Mouse (Mus musculus): ENCODE results near the gene Lmod3. TPM values are rescaled to one million over a fixed set of nuclear protein-coding genes. Genes with fewer than 3 reads are reported as not detected.

The Lmod3 gene
- polyA plus RNA-seq, 1 experiment, result not detected

GRCm38 (mm10) chr6:97209201-97209600 lies 43.4 kb downstream of the Lmod3 start:
- Histone ChIP-seq H3K36me3 (ENCODE audit: control insufficient read depth, insufficient read depth, low read length, poor library complexity, severe bottlenecking) (no peaks in the 10 kb centered on the region), H3K27ac (ENCODE audit: insufficient read depth, low read length) (peak overlapping the region; percentile 94), H3K27me3 (ENCODE audit: control insufficient read depth, insufficient read depth, low read length, poor library complexity, severe bottlenecking) (no peaks in the 10 kb centered on the region), H3K4me1 (ENCODE audit: control insufficient read depth, insufficient read depth, low read length) (no peaks in the 10 kb centered on the region), H3K9ac (ENCODE audit: low read depth, poor library complexity, severe bottlenecking) (peak overlapping the region; percentile 40; the same call in 1 of the 2 replicates), H3K4me3 (ENCODE audit: low read depth, low read length) (no peak overlapping the region), H3K9me3 (replicated peaks; ENCODE audit: control insufficient read depth, insufficient read depth, low read length, poor library complexity, severe bottlenecking) (no peaks in the 10 kb centered on the region)
- TF ChIP-seq CTCF (IDR thresholded peaks at IDR 0.05; ENCODE audit: low read depth, low read length) (peak; percentile 36), POLR2A (IDR thresholded peaks at IDR 0.05; ENCODE audit: insufficient read depth, low read length) (no peak)

GRCm38 (mm10) chr6:97208406-97208805 lies 44.2 kb downstream of the Lmod3 start:
- H3K4me3 ChIP-seq (ENCODE audit: low read depth, low read length), result no peak overlapping the region
- no peak for TF ChIP-seq CTCF (IDR thresholded peaks at IDR 0.05; ENCODE audit: low read depth, low read length)
- TF ChIP-seq EP300 (IDR thresholded peaks at IDR 0.05; ENCODE audit: insufficient read depth, low read depth, low read length), result peak; percentile 25; the same call in 1 of the 2 replicates
- TF ChIP-seq POLR2A (IDR thresholded peaks at IDR 0.05; ENCODE audit: insufficient read depth, low read length), result no peak
- H3K27me3 ChIP-seq (ENCODE audit: control insufficient read depth, insufficient read depth, low read length, poor library complexity, severe bottlenecking), result no peaks in the 10 kb centered on the region
- H3K9me3 ChIP-seq (replicated peaks; ENCODE audit: control insufficient read depth, insufficient read depth, low read length, poor library complexity, severe bottlenecking), result no peaks in the 10 kb centered on the region
- H3K36me3 ChIP-seq (ENCODE audit: control insufficient read depth, insufficient read depth, low read length, poor library complexity, severe bottlenecking), result no peaks in the 10 kb centered on the region
- H3K9ac ChIP-seq (ENCODE audit: low read depth, poor library complexity, severe bottlenecking), result peak overlapping the region; percentile 40; the same call in 1 of the 2 replicates
- peak overlapping the region; percentile 94 for H3K27ac ChIP-seq (ENCODE audit: insufficient read depth, low read length)
- no peaks in the 10 kb centered on the region for H3K4me1 ChIP-seq (ENCODE audit: control insufficient read depth, insufficient read depth, low read length)

GRCm38 (mm10) chr6:97207085-97207484 lies 45.5 kb downstream of the Lmod3 start:
- peaks cover 1% of the 10 kb centered on the region for H3K4me1 ChIP-seq (ENCODE audit: control insufficient read depth, insufficient read depth, low read length)
- TF ChIP-seq EP300 (IDR thresholded peaks at IDR 0.05; ENCODE audit: insufficient read depth, low read depth, low read length) (0 out of 2 replicates have a peak, but pooled peaks have one; percentile 16), POLR2A (IDR thresholded peaks at IDR 0.05; ENCODE audit: insufficient read depth, low read length) (no peak), CTCF (IDR thresholded peaks at IDR 0.05; ENCODE audit: low read depth, low read length) (no peak)
- H3K9me3 ChIP-seq (replicated peaks; ENCODE audit: control insufficient read depth, insufficient read depth, low read length, poor library complexity, severe bottlenecking), result no peaks in the 10 kb centered on the region
- H3K27ac ChIP-seq (ENCODE audit: insufficient read depth, low read length), result peak overlapping the region; percentile 85; the same call in 1 of the 2 replicates
- H3K4me3 ChIP-seq (ENCODE audit: low read depth, low read length), result no peak overlapping the region
- H3K27me3 ChIP-seq (ENCODE audit: control insufficient read depth, insufficient read depth, low read length, poor library complexity, severe bottlenecking), result no peaks in the 10 kb centered on the region
- peaks cover 2% of the 10 kb centered on the region for H3K36me3 ChIP-seq (ENCODE audit: control insufficient read depth, insufficient read depth, low read length, poor library complexity, severe bottlenecking)
- H3K9ac ChIP-seq (ENCODE audit: low read depth, poor library complexity, severe bottlenecking), result no peak overlapping the region

GRCm38 (mm10) chr6:97205439-97205885 lies 47.1 kb downstream of the Lmod3 start, which contains the start of gene Uba3:
TSS of gene Uba3 (minus strand) at chr6:97205647.
- no peaks in the 10 kb centered on the region for H3K9me3 ChIP-seq (replicated peaks; ENCODE audit: control insufficient read depth, insufficient read depth, low read length, poor library complexity, severe bottlenecking)
- peak within 1 kb of the TSS; percentile 70 for H3K27ac ChIP-seq (ENCODE audit: insufficient read depth, low read length)
- peaks cover 1% of the 10 kb centered on the region for H3K4me1 ChIP-seq (ENCODE audit: control insufficient read depth, insufficient read depth, low read length)
- TF ChIP-seq POLR2A (IDR thresholded peaks at IDR 0.05; ENCODE audit: insufficient read depth, low read length) (peak; percentile 37), CTCF (IDR thresholded peaks at IDR 0.05; ENCODE audit: low read depth, low read length) (no peak)
- peak within 1 kb of the TSS; percentile 96 for H3K4me3 ChIP-seq (ENCODE audit: low read depth, low read length)
- peak within 1 kb of the TSS; percentile 100 for H3K9ac ChIP-seq (ENCODE audit: low read depth, poor library complexity, severe bottlenecking)
- no peaks in the 10 kb centered on the region for H3K27me3 ChIP-seq (ENCODE audit: control insufficient read depth, insufficient read depth, low read length, poor library complexity, severe bottlenecking)
- peaks cover 8% of the 10 kb centered on the region for H3K36me3 ChIP-seq (ENCODE audit: control insufficient read depth, insufficient read depth, low read length, poor library complexity, severe bottlenecking)

GRCm38 (mm10) chr6:97204952-97205351 lies 47.6 kb downstream of the Lmod3 start:
- TF ChIP-seq POLR2A (IDR thresholded peaks at IDR 0.05; ENCODE audit: insufficient read depth, low read length) (no peak), CTCF (IDR thresholded peaks at IDR 0.05; ENCODE audit: low read depth, low read length) (no peak), EP300 (IDR thresholded peaks at IDR 0.05; ENCODE audit: insufficient read depth, low read depth, low read length) (no peak)
- H3K27ac ChIP-seq (ENCODE audit: insufficient read depth, low read length), result peak overlapping the region; percentile 70

GRCm38 (mm10) chr6:97204252-97204869 lies 48.2 kb downstream of the Lmod3 start:
- H3K4me3 ChIP-seq (ENCODE audit: low read depth, low read length), result peak overlapping the region; percentile 96
- H3K27me3 ChIP-seq (ENCODE audit: control insufficient read depth, insufficient read depth, low read length, poor library complexity, severe bottlenecking), result no peaks in the 10 kb centered on the region
- H3K27ac ChIP-seq (ENCODE audit: insufficient read depth, low read length), result peak overlapping the region; percentile 70
- H3K9ac ChIP-seq (ENCODE audit: low read depth, poor library complexity, severe bottlenecking), result peak overlapping the region; percentile 100
- TF ChIP-seq POLR2A (IDR thresholded peaks at IDR 0.05; ENCODE audit: insufficient read depth, low read length) (no peak), CTCF (IDR thresholded peaks at IDR 0.05; ENCODE audit: low read depth, low read length) (no peak), EP300 (IDR thresholded peaks at IDR 0.05; ENCODE audit: insufficient read depth, low read depth, low read length) (no peak)
- H3K9me3 ChIP-seq (replicated peaks; ENCODE audit: control insufficient read depth, insufficient read depth, low read length, poor library complexity, severe bottlenecking), result no peaks in the 10 kb centered on the region
- peaks cover 14% of the 10 kb centered on the region for H3K36me3 ChIP-seq (ENCODE audit: control insufficient read depth, insufficient read depth, low read length, poor library complexity, severe bottlenecking)
- H3K4me1 ChIP-seq (ENCODE audit: control insufficient read depth, insufficient read depth, low read length), result peaks cover 1% of the 10 kb centered on the region

More at GRCm38 (mm10) chr6:97204952-97205351, 47.6 kb downstream of the Lmod3 start:
- Histone ChIP-seq H3K27me3 (ENCODE audit: control insufficient read depth, insufficient read depth, low read length, poor library complexity, severe bottlenecking) (no peaks in the 10 kb centered on the region), H3K9ac (ENCODE audit: low read depth, poor library complexity, severe bottlenecking) (peak overlapping the region; percentile 100), H3K9me3 (replicated peaks; ENCODE audit: control insufficient read depth, insufficient read depth, low read length, poor library complexity, severe bottlenecking) (no peaks in the 10 kb centered on the region), H3K4me3 (ENCODE audit: low read depth, low read length) (peak overlapping the region; percentile 96), H3K4me1 (ENCODE audit: control insufficient read depth, insufficient read depth, low read length) (peaks cover 1% of the 10 kb centered on the region), H3K36me3 (ENCODE audit: control insufficient read depth, insufficient read depth, low read length, poor library complexity, severe bottlenecking) (peaks cover 13% of the 10 kb centered on the region)

Data from ES-Bruce4 (cell line).